Mouse (Mus musculus) liver, embryonic 15.5 days (tissue): ENCODE data around the gene Sidt2. TPM values are rescaled to one million over a fixed set of nuclear protein-coding genes. Genes with fewer than 3 reads are reported as not detected.

Experiments
- ATAC-seq: fragments of 200-750 bp; cut with Nextera tagmentation; 2 replicates; pipeline ENCODE4 v1.8.0; 2017; ENCODE audit warnings: moderate number of reproducible peaks, mild to moderate bottlenecking, moderate library complexity; ENCODE audit not compliant: insufficient read depth
- H3K27ac ChIP-seq: fragments of 300-500 bp; sonication (generic); replicated peaks from 2 replicates; pipeline ENCODE4 v1.5.1; 2015; ENCODE audit warnings: mild to moderate bottlenecking, inconsistent platforms
- H3K27me3 ChIP-seq: fragments of 300-500 bp; sonication (generic); 2 replicates; pipeline ENCODE4 v1.6.1; 2015; ENCODE audit warnings: mild to moderate bottlenecking, inconsistent platforms
- H3K36me3 ChIP-seq: fragments of 300-500 bp; sonication (generic); replicated peaks from 2 replicates; pipeline ENCODE4 v1.6.1; 2015; ENCODE audit warnings: moderate library complexity, mild to moderate bottlenecking, inconsistent platforms
- H3K4me1 ChIP-seq: fragments of 300-500 bp; sonication (generic); replicated peaks from 2 replicates; pipeline ENCODE4 v1.6.1; 2015; ENCODE audit warnings: inconsistent platforms
- H3K4me2 ChIP-seq: fragments of 300-500 bp; sonication (generic); 2 replicates; pipeline ENCODE4 v1.6.1; 2015; ENCODE audit warnings: moderate library complexity, mild to moderate bottlenecking, inconsistent platforms
- H3K4me3 ChIP-seq: fragments of 300-500 bp; sonication (generic); replicated peaks from 2 replicates; pipeline ENCODE4 v1.5.1; 2015; ENCODE audit warnings: mild to moderate bottlenecking, inconsistent platforms
- H3K9ac ChIP-seq: fragments of 300-500 bp; sonication (generic); 2 replicates; pipeline ENCODE4 v1.6.1; 2015; ENCODE audit warnings: moderate library complexity, mild to moderate bottlenecking, inconsistent platforms
- H3K9me3 ChIP-seq: fragments of 300-500 bp; sonication (generic); replicated peaks from 2 replicates; pipeline ENCODE4 v1.6.1; 2016; ENCODE audit warnings: inconsistent platforms
- WGBS: fragments of 180-500 bp; shearing (Covaris S2); methylation state at CpG from one replicate; pipeline ENCODE4 v1.1.7; 2015; ENCODE audit warnings: mixed read lengths; ENCODE audit not compliant: insufficient replicate concordance; 5-methylcytosine and 5-hydroxymethylcytosine counted together
- microRNA-seq: library from miRNA; unstranded; fragments of <30 nt; microRNA quantifications from one replicate; pipeline ENCODE4, GENCODE M21; 2016
- polyA plus RNA-seq: library from polyadenylated mRNA; unstranded; fragments of >200 nt; fragmentation: Nextera tagmentation; extraction: Ambion mirVana; gene quantifications from 2 replicates; pipeline ENCODE4 v1.2.1, GENCODE M21; 2015

Sidt2 gene
- polyA plus RNA-seq, 1 experiment from 2014 or later = 16.5 TPM

GRCm38 (mm10) chr9:45906355-45907077 is 48.5 kb downstream of the Sidt2 start, which contains the start of the genes Pcsk7 and Rnf214:
TSS of gene Pcsk7 (plus strand) at chr9:45906497.
TSS of gene Rnf214 (minus strand) at chr9:45906911.
- whole genome bisulfite sequencing = under 1% methylated on average over 80 of the region's 80 CpGs
- Histone ChIP-seq H3K4me2 (peak within 1 kb of the TSS; percentile 89), H3K4me3 (peak within 1 kb of the TSS; percentile 88), H3K36me3 (peaks cover 42% of the 10 kb centered on the region), H3K9me3 (no peaks in the 10 kb centered on the region), H3K27ac (peak within 1 kb of the TSS; percentile 99), H3K9ac (peak within 1 kb of the TSS; percentile 99), H3K4me1 (peaks cover 37% of the 10 kb centered on the region), H3K27me3 (no peaks in the 10 kb centered on the region)
- peak; percentile 94 for ATAC-seq

- Histone ChIP-seq H3K9ac (peak overlapping the region; percentile 99), H3K4me1 (peaks cover 37% of the 10 kb centered on the region), H3K27ac (peak overlapping the region; percentile 99), H3K4me3 (peak overlapping the region; percentile 88), H3K4me2 (peak overlapping the region; percentile 89), H3K36me3 (peaks cover 37% of the 10 kb centered on the region), H3K27me3 (no peaks in the 10 kb centered on the region), H3K9me3 (no peaks in the 10 kb centered on the region)
- WGBS = under 1% methylated on average over 17 of the region's 27 CpGs
- peak; percentile 13 for ATAC-seq
Observed at GRCm38 (mm10) chr9:45905811-45906237, 49.2 kb downstream of the Sidt2 start.

- WGBS = 66% methylated on average over 4 of the region's 4 CpGs
- Histone ChIP-seq H3K9ac (no peak overlapping the region), H3K27ac (peak overlapping the region; percentile 99; the same call in 1 of the 2 replicates)
Observed at GRCm38 (mm10) chr9:45905196-45905595, 49.9 kb downstream of the Sidt2 start.

GRCm38 (mm10) chr9:45893681-45894080 is 61.4 kb downstream of the Sidt2 start:
- H3K27me3 ChIP-seq = no peaks in the 10 kb centered on the region
- peaks cover 73% of the 10 kb centered on the region for H3K36me3 ChIP-seq
- no peak for ATAC-seq
- no peaks in the 10 kb centered on the region for H3K4me1 ChIP-seq
- no peak overlapping the region for H3K27ac ChIP-seq
- H3K4me3 ChIP-seq = no peak overlapping the region
- no peak overlapping the region for H3K4me2 ChIP-seq
- H3K9me3 ChIP-seq = no peaks in the 10 kb centered on the region
- no peak overlapping the region for H3K9ac ChIP-seq

More at GRCm38 (mm10) chr9:45905196-45905595, 49.9 kb downstream of the Sidt2 start:
- Histone ChIP-seq H3K4me2 (peak overlapping the region; percentile 89), H3K36me3 (peaks cover 31% of the 10 kb centered on the region), H3K4me3 (peak overlapping the region; percentile 88), H3K27me3 (no peaks in the 10 kb centered on the region), H3K9me3 (no peaks in the 10 kb centered on the region), H3K4me1 (peaks cover 37% of the 10 kb centered on the region)
- ATAC-seq = no peak

Small RNA genes within 50 kb of the gene (microRNA-seq; reads per million reads assigned to microRNA genes)
- gene Mir7087 = not detected

Other genes starting within 250 kb of the Sidt2 start
- 5.1 and 5.2 TPM in 2 replicates for gene Cep164, start 126.6 kb downstream of the Sidt2 start, polyA plus RNA-seq
- gene Bace1, start 116.7 kb downstream of the Sidt2 start, polyA plus RNA-seq = 7.0 and 8.9 TPM in 2 replicates
- gene Pcsk7, start 48.8 kb downstream of the Sidt2 start, polyA plus RNA-seq = 7.7 and 9.3 TPM in 2 replicates
- gene Rnf214, start 48.3 kb downstream of the Sidt2 start, polyA plus RNA-seq = 13.8 and 15.2 TPM in 2 replicates
- 6.3 and 7.5 TPM in 2 replicates for gene Tagln, start 19.2 kb downstream of the Sidt2 start, polyA plus RNA-seq
- gene Pafah1b2, start 57.4 kb upstream of the Sidt2 start, polyA plus RNA-seq = 61.2 and 65.7 TPM in 2 replicates
- gene Sik3, start 57.6 kb upstream of the Sidt2 start, polyA plus RNA-seq = 3.2 and 3.4 TPM in 2 replicates